Mouse (Mus musculus) hindbrain, embryonic 15.5 days (tissue): Measurements from ENCODE around the gene Nt5c. TPM values are rescaled to one million over a fixed set of nuclear protein-coding genes. Genes with fewer than 3 reads are reported as not detected.
A peak's percentile ranks its signal among the peaks of the same experiment; 100 is the strongest.
"Not testable (repeated sequence)": the region's sequence is repeated elsewhere in the genome, so short reads cannot be mapped to it uniquely, and the experiment has no call there.

Experiments
- ATAC-seq: fragments of 200-750 bp; cut with Nextera tagmentation; 2 replicates; pipeline ENCODE4 v1.8.0; 2017; ENCODE audit warnings: low read depth, moderate number of reproducible peaks, moderate TSS enrichment; ENCODE audit not compliant: low FRiP score
- H3K27ac ChIP-seq: fragments of 300-500 bp; sonication (generic); replicated peaks from 2 replicates; pipeline ENCODE4 v1.5.1; 2015; ENCODE audit warnings: mild to moderate bottlenecking, inconsistent platforms
- H3K27me3 ChIP-seq: fragments of 300-500 bp; sonication (generic); 2 replicates; pipeline ENCODE4 v1.6.1; 2015; ENCODE audit warnings: control low read depth, inconsistent platforms
- H3K36me3 ChIP-seq: fragments of 300-500 bp; sonication (generic); 2 replicates; pipeline ENCODE4 v1.6.1; 2015; ENCODE audit warnings: control low read depth, inconsistent platforms
- H3K4me1 ChIP-seq: fragments of 300-500 bp; sonication (generic); replicated peaks from 2 replicates; pipeline ENCODE4 v1.6.1; 2015; ENCODE audit warnings: control low read depth, inconsistent platforms
- H3K4me2 ChIP-seq: fragments of 300-500 bp; sonication (generic); 2 replicates; pipeline ENCODE4 v1.6.1; 2015; ENCODE audit warnings: moderate library complexity, mild to moderate bottlenecking, inconsistent platforms
- H3K4me3 ChIP-seq: fragments of 300-500 bp; sonication (generic); 2 replicates; pipeline ENCODE4 v1.5.1; 2015; ENCODE audit warnings: mild to moderate bottlenecking, inconsistent platforms
- H3K9ac ChIP-seq: fragments of 300-500 bp; sonication (generic); 2 replicates; pipeline ENCODE4 v1.6.1; 2015; ENCODE audit warnings: inconsistent platforms
- H3K9me3 ChIP-seq: fragments of 300-500 bp; sonication (generic); 2 replicates; pipeline ENCODE4 v1.6.1; 2016; ENCODE audit warnings: control low read depth, inconsistent platforms
- WGBS: fragments of 180-500 bp; shearing (Covaris S2); methylation state at CpG from one replicate; pipeline ENCODE4 v1.1.7; 2015; 5-methylcytosine and 5-hydroxymethylcytosine counted together
- polyA plus RNA-seq: library from polyadenylated mRNA; unstranded; fragments of >200 nt; fragmentation: Nextera tagmentation; extraction: Ambion mirVana; gene quantifications from 2 replicates; pipeline ENCODE4 v1.2.1, GENCODE M21; 2015

The Nt5c gene
- polyA plus RNA-seq, 1 experiment from 2014 or later, result 101 TPM

DNA sequence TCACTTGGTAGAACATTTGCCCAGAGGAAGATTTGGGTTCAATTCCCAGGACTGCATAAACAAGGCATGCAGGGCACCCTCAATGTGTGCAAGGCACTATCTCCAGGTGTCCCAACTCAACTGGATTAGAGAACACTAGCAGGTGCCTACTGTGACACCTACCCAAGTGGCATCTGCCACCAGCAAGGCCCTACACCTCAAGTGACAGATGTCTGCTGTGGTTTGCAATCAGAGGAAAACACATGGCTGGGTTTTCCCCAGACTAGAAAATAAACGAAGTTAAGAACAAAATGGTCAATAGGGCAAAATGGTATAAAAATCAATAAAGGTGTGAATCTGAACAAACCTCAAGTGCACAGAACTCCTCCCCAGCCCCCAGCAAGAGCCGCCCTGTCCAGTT is 16.4 kb upstream of the Nt5c start:
- Histone ChIP-seq H3K27ac (no peak overlapping the region), H3K27me3 (no peaks in the 10 kb centered on the region), H3K4me2 (no peak overlapping the region), H3K36me3 (0 out of 2 replicates have a peak, but pooled peaks cover 2% of the 10 kb centered on the region), H3K4me3 (no peak overlapping the region), H3K9ac (no peak overlapping the region), H3K9me3 (no peaks in the 10 kb centered on the region), H3K4me1 (peaks cover 59% of the 10 kb centered on the region)
- no peak for ATAC-seq
- 83% methylated on average over 2 of the region's 2 CpGs for WGBS

DNA sequence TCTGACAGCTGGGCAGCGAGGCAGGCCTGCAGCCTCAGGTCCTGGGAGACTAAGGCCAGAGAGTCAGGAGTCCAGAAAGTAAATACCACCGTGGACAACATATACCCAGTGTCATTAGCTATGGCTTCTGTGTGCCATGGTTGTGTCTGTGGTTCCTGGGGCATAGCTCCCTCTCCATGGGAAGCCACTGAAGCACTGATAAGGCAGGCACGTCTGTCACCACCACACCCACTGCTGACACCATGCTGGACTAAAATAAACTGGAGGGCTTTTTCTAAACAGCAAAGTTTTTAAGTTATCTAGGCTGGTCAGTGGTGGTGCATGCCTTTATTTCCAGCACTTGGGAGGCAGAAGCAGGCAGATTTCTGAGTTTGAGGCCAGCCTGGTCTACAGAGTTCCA is 14.9 kb upstream of the Nt5c start:
- Histone ChIP-seq H3K4me3 (no peak overlapping the region), H3K9me3 (no peaks in the 10 kb centered on the region), H3K4me2 (no peak overlapping the region), H3K27ac (no peak overlapping the region), H3K4me1 (peaks cover 50% of the 10 kb centered on the region), H3K9ac (no peak overlapping the region), H3K27me3 (no peaks in the 10 kb centered on the region), H3K36me3 (peaks cover 13% of the 10 kb centered on the region)
- WGBS, result 61% methylated on average over 3 of the region's 3 CpGs
- no peak for ATAC-seq

DNA sequence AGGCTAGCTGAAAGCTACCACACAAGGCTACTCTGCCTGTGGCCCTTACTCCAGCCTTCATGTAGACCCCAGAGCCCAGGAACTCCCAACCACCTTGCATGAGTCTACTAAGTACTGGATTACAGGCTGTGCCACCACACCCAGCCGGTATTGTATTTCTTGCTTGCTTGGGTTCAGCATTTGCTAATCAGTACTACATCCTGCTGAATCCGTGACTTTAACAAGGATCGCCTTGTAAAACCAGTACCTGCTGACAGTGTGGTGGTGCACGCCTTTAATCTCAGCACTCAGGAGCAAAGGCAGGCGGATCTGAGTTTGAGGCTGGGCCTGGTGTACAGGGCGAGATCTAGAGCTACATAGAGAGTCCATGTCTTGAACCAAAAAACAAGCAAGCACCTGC is 11.0 kb upstream of the Nt5c start:
- WGBS, result 95% methylated on average over 6 of the region's 6 CpGs
- Histone ChIP-seq H3K9ac (no peak overlapping the region), H3K27me3 (no peaks in the 10 kb centered on the region), H3K4me1 (peaks cover 16% of the 10 kb centered on the region), H3K4me3 (no peak overlapping the region), H3K4me2 (no peak overlapping the region), H3K9me3 (no peaks in the 10 kb centered on the region), H3K27ac (no peak overlapping the region), H3K36me3 (peaks cover 50% of the 10 kb centered on the region)
- no peak for ATAC-seq

DNA sequence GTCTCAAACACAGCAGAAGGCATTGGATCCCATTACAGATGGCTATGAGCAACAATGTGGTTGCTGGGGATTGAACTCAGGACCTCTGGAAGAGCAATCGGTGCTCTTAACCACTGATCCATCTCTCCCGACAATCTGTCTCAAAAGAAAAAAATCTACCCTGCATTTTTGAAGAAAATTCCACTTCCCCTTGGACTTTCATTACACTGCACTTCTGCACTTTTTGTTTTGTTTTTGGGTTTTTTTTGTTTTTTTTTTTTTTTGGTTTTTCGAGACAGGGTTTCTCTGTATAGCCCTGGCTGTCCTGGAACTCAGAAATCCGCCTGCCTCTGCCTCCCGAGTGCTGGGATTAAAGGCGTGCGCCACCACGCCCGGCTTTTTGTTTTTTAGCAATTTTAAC is 4.9 kb upstream of the Nt5c start:
- 91% methylated on average over 9 of the region's 9 CpGs for WGBS
- peaks cover 44% of the 10 kb centered on the region for H3K36me3 ChIP-seq
- H3K9ac ChIP-seq, H3K27me3 ChIP-seq, H3K4me3 ChIP-seq, H3K9me3 ChIP-seq, H3K4me1 ChIP-seq, H3K4me2 ChIP-seq, ATAC-seq, H3K27ac ChIP-seq: not testable (repeated sequence)

DNA sequence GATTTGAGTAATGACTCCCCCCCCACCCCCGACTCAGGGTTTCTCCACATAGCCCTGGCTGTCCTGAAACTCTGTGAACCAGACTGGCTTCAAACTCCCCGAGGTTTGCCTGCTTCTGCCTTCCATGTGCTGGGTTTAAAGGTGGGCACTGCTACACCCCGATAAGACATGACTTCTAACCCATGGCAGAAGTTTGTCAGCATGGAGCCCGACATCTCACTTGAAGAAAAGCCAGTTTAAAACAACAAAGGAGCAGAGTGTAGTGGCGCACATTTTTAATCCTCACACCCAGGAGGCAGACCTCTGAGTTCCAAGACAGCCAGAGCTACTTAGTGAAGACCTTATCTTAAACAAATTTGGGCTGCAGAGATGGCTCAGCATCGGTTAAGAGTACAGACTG is 725 bp upstream of the Nt5c start:
- Histone ChIP-seq H3K36me3 (peaks cover 20% of the 10 kb centered on the region), H3K9me3 (no peaks in the 10 kb centered on the region), H3K27me3 (no peaks in the 10 kb centered on the region), H3K4me2 (peak overlapping the region; percentile 88), H3K4me1 (peaks cover 22% of the 10 kb centered on the region), H3K9ac (peak overlapping the region; percentile 76), H3K27ac (0 out of 2 replicates have a peak overlapping the region, but pooled peaks have one; percentile 91), H3K4me3 (peak overlapping the region; percentile 71)
- ATAC-seq, result no peak
- 35% methylated on average over 6 of the region's 6 CpGs for WGBS

GRCm38 (mm10) chr11:115490441-115491355 is 964 bp downstream of the Nt5c start:
- WGBS, result 22% methylated on average over 25 of the region's 25 CpGs
- ATAC-seq, result peak; percentile 62
- H3K4me3 ChIP-seq, result peak overlapping the region; percentile 71
- H3K4me2 ChIP-seq, result peak overlapping the region; percentile 88
- peaks cover 14% of the 10 kb centered on the region for H3K36me3 ChIP-seq
- H3K9me3 ChIP-seq, result no peaks in the 10 kb centered on the region
- H3K27ac ChIP-seq, result peak overlapping the region; percentile 91
- no peaks in the 10 kb centered on the region for H3K27me3 ChIP-seq
- H3K4me1 ChIP-seq, result peaks cover 22% of the 10 kb centered on the region
- H3K9ac ChIP-seq, result peak overlapping the region; percentile 76

DNA sequence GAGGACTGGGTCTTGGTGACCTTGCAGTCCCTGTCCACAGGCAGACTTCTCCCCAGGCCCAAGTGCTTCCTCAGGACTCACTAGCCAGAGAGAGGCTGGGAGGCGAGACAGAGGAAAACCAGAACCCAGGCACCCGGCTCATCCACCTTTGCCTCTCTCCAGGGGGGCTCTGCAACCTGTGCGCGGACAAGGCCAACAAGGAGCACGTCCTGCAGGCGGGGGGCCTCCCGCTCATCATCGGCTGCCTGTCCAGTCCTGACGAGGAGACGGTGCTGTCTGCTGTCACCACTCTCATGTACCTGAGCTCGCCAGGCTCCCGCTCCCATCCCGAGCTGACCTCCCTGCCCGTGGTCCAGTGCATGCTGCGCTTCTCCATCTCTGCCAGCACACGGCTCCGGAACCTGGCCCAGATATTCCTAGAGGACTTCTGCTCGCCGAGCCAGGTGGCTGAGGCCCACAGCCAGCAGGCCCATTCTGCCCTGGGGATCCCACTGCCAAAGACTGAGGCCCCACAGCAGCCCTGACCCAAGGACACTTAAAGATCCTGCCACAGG is 3.0 kb downstream of the Nt5c start:
- Histone ChIP-seq H3K9ac (no peak overlapping the region), H3K4me2 (no peak overlapping the region), H3K4me1 (peaks cover 22% of the 10 kb centered on the region), H3K36me3 (peaks cover 14% of the 10 kb centered on the region), H3K4me3 (no peak overlapping the region), H3K27ac (no peak overlapping the region), H3K9me3 (no peaks in the 10 kb centered on the region), H3K27me3 (no peaks in the 10 kb centered on the region)
- ATAC-seq, result no peak
- WGBS, result 93% methylated on average over 19 of the region's 19 CpGs

- H3K27me3 ChIP-seq, result no peaks in the 10 kb centered on the region
- H3K36me3 ChIP-seq, result peaks cover 14% of the 10 kb centered on the region
- no peak overlapping the region for H3K4me2 ChIP-seq
- no peak overlapping the region for H3K9ac ChIP-seq
- ATAC-seq, result no peak
- no peak overlapping the region for H3K4me3 ChIP-seq
- WGBS, result 44% methylated on average over 12 of the region's 12 CpGs
- no peaks in the 10 kb centered on the region for H3K9me3 ChIP-seq
- no peak overlapping the region for H3K27ac ChIP-seq
- H3K4me1 ChIP-seq, result peaks cover 2% of the 10 kb centered on the region
These were observed 6.5 kb downstream of the Nt5c start for GRCm38 (mm10) chr11:115485155-115485554.

GRCm38 (mm10) chr11:115483726-115484125 is 7.9 kb downstream of the Nt5c start:
- H3K36me3 ChIP-seq, result peaks cover 2% of the 10 kb centered on the region; the same call in 1 of the 2 replicates
- ATAC-seq, result no peak
- no peaks in the 10 kb centered on the region for H3K9me3 ChIP-seq
- no peak overlapping the region for H3K4me2 ChIP-seq
- no peaks in the 10 kb centered on the region for H3K27me3 ChIP-seq
- no peak overlapping the region for H3K27ac ChIP-seq
- H3K9ac ChIP-seq, result no peak overlapping the region
- 18% methylated on average over 6 of the region's 6 CpGs for WGBS
- H3K4me3 ChIP-seq, result no peak overlapping the region
- H3K4me1 ChIP-seq, result no peaks in the 10 kb centered on the region

DNA sequence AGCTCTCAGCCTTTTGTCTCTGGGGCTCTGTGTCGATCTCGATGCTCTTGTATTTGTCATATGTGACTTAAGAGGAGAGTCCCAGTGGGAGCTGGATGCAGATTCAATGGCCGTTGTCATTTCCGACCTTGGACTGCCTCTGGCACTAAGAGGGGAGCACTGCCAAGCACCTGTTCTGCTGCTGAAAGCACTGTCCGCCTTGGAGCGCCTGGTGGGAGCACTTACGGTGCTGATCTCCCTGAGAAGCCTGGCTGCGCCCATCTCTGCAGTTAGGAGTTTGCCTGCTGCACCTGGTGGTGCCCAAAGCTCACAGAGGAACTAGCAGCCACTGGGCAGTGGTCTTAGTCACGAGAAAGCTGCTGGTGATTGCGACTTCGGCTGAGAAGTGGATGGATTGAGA is 8.4 kb downstream of the Nt5c start:
- no peak overlapping the region for H3K4me2 ChIP-seq
- no peaks in the 10 kb centered on the region for H3K36me3 ChIP-seq
- H3K9me3 ChIP-seq, result no peaks in the 10 kb centered on the region
- H3K4me1 ChIP-seq, result no peaks in the 10 kb centered on the region
- H3K27me3 ChIP-seq, result no peaks in the 10 kb centered on the region
- no peak overlapping the region for H3K4me3 ChIP-seq
- no peak overlapping the region for H3K9ac ChIP-seq
- H3K27ac ChIP-seq, result no peak overlapping the region
- WGBS, result 66% methylated on average over 11 of the region's 11 CpGs
- no peak for ATAC-seq

- Histone ChIP-seq H3K4me3 (no peak overlapping the region), H3K27me3 (no peaks in the 10 kb centered on the region), H3K36me3 (no peaks in the 10 kb centered on the region), H3K4me2 (no peak overlapping the region), H3K9ac (no peak overlapping the region), H3K9me3 (no peaks in the 10 kb centered on the region), H3K27ac (no peak overlapping the region), H3K4me1 (peaks cover 8% of the 10 kb centered on the region)
- ATAC-seq, result no peak
- 86% methylated on average over 6 of the region's 6 CpGs for WGBS
These were observed 10.0 kb downstream of the Nt5c start for GRCm38 (mm10) chr11:115481553-115482259.

DNA sequence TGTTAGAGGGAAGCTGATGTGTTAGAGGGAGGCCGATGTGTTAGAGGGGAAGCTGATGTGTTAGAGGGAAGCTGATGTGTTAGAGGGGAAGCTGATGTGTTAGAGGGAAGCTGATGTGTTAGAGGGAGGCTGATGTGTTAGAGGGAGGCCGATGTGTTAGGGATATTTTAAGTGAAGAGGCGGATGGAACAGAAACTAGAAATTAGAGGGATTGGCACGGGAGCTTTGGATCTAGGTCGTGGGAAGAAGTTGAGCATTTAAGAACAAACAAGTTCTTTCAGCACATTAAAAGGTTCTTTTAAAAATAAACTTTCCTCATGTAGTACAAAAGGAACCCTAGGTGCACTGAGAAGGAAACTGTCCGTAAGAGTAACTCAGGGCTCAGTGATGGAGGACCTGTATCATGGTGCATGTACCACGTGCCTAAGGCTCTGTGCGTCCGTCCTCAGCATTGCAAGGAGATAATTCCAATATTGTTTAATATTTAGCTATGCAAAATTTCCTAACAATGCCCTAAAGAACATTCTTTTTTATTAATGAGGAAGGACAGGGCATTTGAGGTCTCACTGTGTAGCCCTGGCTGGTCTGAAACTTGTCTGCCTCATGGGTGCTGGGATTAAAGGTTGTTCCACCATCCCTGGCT is 13.2 kb downstream of the Nt5c start:
- peaks cover 29% of the 10 kb centered on the region for H3K4me1 ChIP-seq
- H3K4me3 ChIP-seq, result no peak overlapping the region
- H3K27ac ChIP-seq, result no peak overlapping the region
- no peaks in the 10 kb centered on the region for H3K9me3 ChIP-seq
- H3K36me3 ChIP-seq, result no peaks in the 10 kb centered on the region
- ATAC-seq, result no peak
- no peak overlapping the region for H3K4me2 ChIP-seq
- no peak overlapping the region for H3K9ac ChIP-seq
- H3K27me3 ChIP-seq, result no peaks in the 10 kb centered on the region
- 88% methylated on average over 9 of the region's 9 CpGs for WGBS
